ENCODE assay signal across 9 mouse cellular contexts in the genomic region with DNA sequence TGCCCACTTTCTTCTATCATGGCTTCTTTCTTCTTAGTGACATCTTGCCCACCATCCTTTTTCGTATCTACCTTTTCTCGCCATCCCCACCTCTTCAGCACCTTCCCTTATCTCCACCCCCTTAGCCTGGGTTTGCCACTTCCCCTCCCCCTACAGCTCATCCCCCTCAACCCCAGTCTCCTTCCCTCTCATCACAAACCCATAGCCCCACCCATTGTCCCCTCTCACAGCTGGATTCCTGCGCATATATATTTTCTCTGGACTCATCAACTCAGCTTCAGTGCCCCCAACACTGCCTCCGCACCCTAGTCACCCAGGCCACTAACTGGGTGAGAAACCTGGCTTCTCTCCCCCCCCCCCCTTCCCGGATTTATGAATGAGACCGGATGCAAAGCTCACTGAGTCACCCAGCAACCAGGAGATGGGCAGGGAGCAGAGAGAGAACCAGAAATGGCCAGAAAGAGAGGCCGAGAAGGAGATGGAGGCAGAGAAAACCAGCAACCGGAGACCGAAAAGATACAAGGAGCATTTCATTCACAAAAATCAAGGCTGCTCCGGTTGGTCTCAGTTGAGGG. TPM values are rescaled to one million over a fixed set of nuclear protein-coding genes. Genes with fewer than 3 reads are reported as not detected.
A peak's percentile ranks its signal among the peaks of the same experiment; 100 is the strongest.
DNase-seq lines count a peak whose midpoint lies in the region; ATAC-seq and TF ChIP-seq lines count a peak whose summit lies in the region.
"Had no signal": no experiment of that assay in that cellular context is flagged by ENCODE, and none has a peak within 500 bp of the region (broad histone marks: within the 10 kb centered on the region; RNA-seq: fewer than 3 reads in every experiment).

No protein-coding gene starts in this region.

- WGBS in kidney, embryonic 16.5 days, result 8% methylated on average over 10 of the region's 10 CpGs
- 3% methylated on average over 10 of the region's 10 CpGs for WGBS in hindbrain, postnatal 0 days
- WGBS in neural tube, embryonic 14.5 days, result under 1% methylated on average over 10 of the region's 10 CpGs

- peak overlapping the region; percentile 87 for H3K27ac ChIP-seq in kidney, embryonic 16.5 days (ENCODE audit: low read length)
- H3K27ac ChIP-seq in cortical plate, adult 2 months (ENCODE audit: insufficient read depth, low read length), result no peak overlapping the region
- peak overlapping the region; percentile 92 for H3K27ac ChIP-seq in hindbrain, postnatal 0 days
- peak overlapping the region; percentile 78; the same call in 1 of the 2 replicates for H3K27ac ChIP-seq in neural tube, embryonic 14.5 days (ENCODE audit: low read depth, low read length)

- H3K9ac ChIP-seq in kidney, embryonic 16.5 days (replicated peaks; ENCODE audit: low read length), result peak overlapping the region; percentile 71
- peak overlapping the region; percentile 78 for H3K9ac ChIP-seq in hindbrain, postnatal 0 days (replicated peaks; ENCODE audit: low read length)
- H3K9ac ChIP-seq in neural tube, embryonic 14.5 days (replicated peaks; ENCODE audit: low read depth, low read length), result peak overlapping the region; percentile 74

- peaks cover 29% of the 10 kb centered on the region for H3K4me1 ChIP-seq in kidney, embryonic 16.5 days (ENCODE audit: insufficient read depth, low read length)
- H3K4me1 ChIP-seq in cortical plate, adult 2 months (ENCODE audit: control insufficient read depth, insufficient read depth, low read length), result no peaks in the 10 kb centered on the region
- H3K4me1 ChIP-seq in hindbrain, postnatal 0 days (ENCODE audit: insufficient read depth, low read length), result peaks cover 12% of the 10 kb centered on the region
- H3K4me1 ChIP-seq in neural tube, embryonic 14.5 days (ENCODE audit: control insufficient read depth, insufficient read depth, low read length), result peaks cover 18% of the 10 kb centered on the region

- no peak for TF ChIP-seq CTCF in cortical plate, adult 2 months (IDR thresholded peaks at IDR 0.05; ENCODE audit: extremely low read depth, insufficient read depth, low read length)
- TF ChIP-seq CTCF in hindbrain, postnatal 0 days (IDR thresholded peaks at IDR 0.05; ENCODE audit: low read depth), result no peak

- TF ChIP-seq POLR2A in cortical plate, adult 2 months (IDR thresholded peaks at IDR 0.05; ENCODE audit: extremely low read depth, insufficient read depth, low read length), result no peak

- H3K27me3 ChIP-seq in kidney, embryonic 16.5 days (ENCODE audit: insufficient read depth, low read length), result peaks cover 16% of the 10 kb centered on the region
- peaks cover 15% of the 10 kb centered on the region; the same call in 1 of the 2 replicates for H3K27me3 ChIP-seq in hindbrain, postnatal 0 days (ENCODE audit: insufficient read depth, low read length)
- peaks cover 20% of the 10 kb centered on the region for H3K27me3 ChIP-seq in neural tube, embryonic 14.5 days (ENCODE audit: control insufficient read depth, insufficient read depth, low read length)

- peak overlapping the region; percentile 70 for H3K4me3 ChIP-seq in kidney, embryonic 16.5 days (ENCODE audit: low read length)
- H3K4me3 ChIP-seq in cortical plate, adult 2 months (ENCODE audit: insufficient read depth, low read length), result peak overlapping the region; percentile 93
- peak overlapping the region; percentile 80 for H3K4me3 ChIP-seq in hindbrain, postnatal 0 days (ENCODE audit: low read length)
- H3K4me3 ChIP-seq in neural tube, embryonic 14.5 days (ENCODE audit: low read depth, low read length), result peak overlapping the region; percentile 68

- peaks cover 4% of the 10 kb centered on the region for H3K36me3 ChIP-seq in kidney, embryonic 16.5 days (ENCODE audit: insufficient read depth, low read length)
- peaks cover 10% of the 10 kb centered on the region; the same call in 1 of the 2 replicates for H3K36me3 ChIP-seq in hindbrain, postnatal 0 days (ENCODE audit: insufficient read depth, low read length)
- H3K36me3 ChIP-seq in neural tube, embryonic 14.5 days (ENCODE audit: control insufficient read depth, insufficient read depth, low read length), result peaks cover 3% of the 10 kb centered on the region; the same call in 1 of the 2 replicates

- H3K9me3 ChIP-seq in kidney, embryonic 16.5 days (ENCODE audit: low read length), result no peaks in the 10 kb centered on the region
- H3K9me3 ChIP-seq in hindbrain, postnatal 0 days (ENCODE audit: low read length), result no peaks in the 10 kb centered on the region
- no peaks in the 10 kb centered on the region for H3K9me3 ChIP-seq in neural tube, embryonic 14.5 days (ENCODE audit: control insufficient read depth, low read length)

- ATAC-seq in kidney, embryonic 16.5 days (ENCODE audit: low FRiP score, low TSS enrichment), result no peak
- ATAC-seq in hindbrain, postnatal 0 days, result 0 out of 2 replicates have a peak, but pooled peaks have one; percentile 1
- no peak for ATAC-seq in neural tube, embryonic 14.5 days (ENCODE audit: low read depth)
- ATAC-seq in megakaryocyte progenitor cell, adult 5-6 weeks (replicated peaks; ENCODE audit: poor library complexity), result no peak

- DNase-seq in kidney, adult 9 months, result no peak
- no peak for DNase-seq in hindbrain, postnatal 0 days (ENCODE audit: low spot score)
- no peak for DNase-seq in layer of hippocampus, postnatal 10 days (ENCODE audit: low spot score in 2 of 2)
- DNase-seq in adrenal gland, adult 8-10 months, result no peak
- DNase-seq: kidney, adult 18-20 months had no signal

- peak overlapping the region; percentile 62 for H3K4me2 ChIP-seq in kidney, embryonic 16.5 days (replicated peaks; ENCODE audit: low read depth, low read length)
- peak overlapping the region; percentile 83 for H3K4me2 ChIP-seq in hindbrain, postnatal 0 days (ENCODE audit: low read depth, low read length)
- peak overlapping the region; percentile 60 for H3K4me2 ChIP-seq in neural tube, embryonic 14.5 days (ENCODE audit: low read depth, low read length)

RNA-seq across cellular contexts. Expression of gene Ggn, which starts 1.8 kb away (rescaled TPM):
- 0.94 and 1.0 TPM in 2 replicates for polyA plus RNA-seq in kidney, embryonic 16.5 days (2015; fragmentation: Nextera tagmentation; extraction: Ambion mirVana)
- polyA plus RNA-seq in cortical plate, adult 2 months (2012; rRNA removed), result 0.52 and 0.72 TPM in 2 replicates
- 0.73 and 0.75 TPM in 2 replicates for total RNA-seq in hindbrain, postnatal 0 days (2014; rRNA removed)
- 0.41 and 0.74 TPM in 2 replicates for polyA plus RNA-seq in hindbrain, postnatal 0 days (2015; fragmentation: Nextera tagmentation; extraction: Ambion mirVana)
- 0.23 and 0.33 TPM in 2 replicates for polyA plus RNA-seq in neural tube, embryonic 14.5 days (2014; fragmentation: Nextera tagmentation; extraction: Ambion mirVana)
- total RNA-seq in layer of hippocampus, postnatal 10 days (2021), result 1 to 10 TPM; 1.0 to 1.2 TPM
- total RNA-seq in megakaryocyte progenitor cell, adult 5-6 weeks (2015), result 0.76 and 1.2 TPM in 2 replicates
- total RNA-seq in megakaryocyte progenitor cell, adult 5-6 weeks (2017), result 0.17 and 0.47 TPM in 2 replicates
- 1 to 10 TPM; 1.2 to 2.1 (median 1.7) TPM for total RNA-seq in adrenal gland, adult 8-10 months (2022)

RNA-seq across cellular contexts. Expression of gene Spred3, which starts 2.0 kb away (rescaled TPM):
- polyA plus RNA-seq in kidney, embryonic 16.5 days (2015; fragmentation: Nextera tagmentation; extraction: Ambion mirVana), result 3.4 and 4.6 TPM in 2 replicates
- polyA plus RNA-seq in cortical plate, adult 2 months (2012; rRNA removed), result 39.6 and 40.7 TPM in 2 replicates
- 27.4 and 30.8 TPM in 2 replicates for total RNA-seq in hindbrain, postnatal 0 days (2014; rRNA removed)
- polyA plus RNA-seq in hindbrain, postnatal 0 days (2015; fragmentation: Nextera tagmentation; extraction: Ambion mirVana), result 11.1 and 11.2 TPM in 2 replicates
- 9.6 and 14.9 TPM in 2 replicates for polyA plus RNA-seq in neural tube, embryonic 14.5 days (2014; fragmentation: Nextera tagmentation; extraction: Ambion mirVana)
- total RNA-seq in layer of hippocampus, postnatal 10 days (2021), result 10 to 100 TPM; 40.7 to 46.8 TPM
- total RNA-seq in megakaryocyte progenitor cell, adult 5-6 weeks (2015), result 0.56 and 2.3 TPM in 2 replicates
- 0.91 and 2.4 TPM in 2 replicates for total RNA-seq in megakaryocyte progenitor cell, adult 5-6 weeks (2017)
- 10 to 100 TPM in 2 of 4 experiments, 1 to 10 TPM in 2; 6.6 to 19.2 (median 12.7) TPM for total RNA-seq in adrenal gland, adult 8-10 months (2022)

RNA-seq across cellular contexts. Expression of gene Fam98c, which starts 12.2 kb away (rescaled TPM):
- 20.0 and 20.4 TPM in 2 replicates for polyA plus RNA-seq in kidney, embryonic 16.5 days (2015; fragmentation: Nextera tagmentation; extraction: Ambion mirVana)
- 62.3 and 66.1 TPM in 2 replicates for polyA plus RNA-seq in cortical plate, adult 2 months (2012; rRNA removed)
- 48.7 and 67.4 TPM in 2 replicates for total RNA-seq in hindbrain, postnatal 0 days (2014; rRNA removed)
- 51.8 and 54.3 TPM in 2 replicates for polyA plus RNA-seq in hindbrain, postnatal 0 days (2015; fragmentation: Nextera tagmentation; extraction: Ambion mirVana)
- polyA plus RNA-seq in neural tube, embryonic 14.5 days (2014; fragmentation: Nextera tagmentation; extraction: Ambion mirVana), result 29.5 and 33.6 TPM in 2 replicates
- total RNA-seq in layer of hippocampus, postnatal 10 days (2021), result 10 to 100 TPM; 28.6 to 35.6 TPM
- 19.4 and 24.1 TPM in 2 replicates for total RNA-seq in megakaryocyte progenitor cell, adult 5-6 weeks (2015)
- 22.6 and 23.4 TPM in 2 replicates for total RNA-seq in megakaryocyte progenitor cell, adult 5-6 weeks (2017)
- 10 to 100 TPM; 10.1 to 19.9 (median 14.7) TPM for total RNA-seq in adrenal gland, adult 8-10 months (2022)

RNA-seq across cellular contexts. Expression of gene Psmd8, which starts 12.3 kb away (rescaled TPM):
- 270 and 282 TPM in 2 replicates for polyA plus RNA-seq in kidney, embryonic 16.5 days (2015; fragmentation: Nextera tagmentation; extraction: Ambion mirVana)
- 195 and 198 TPM in 2 replicates for polyA plus RNA-seq in cortical plate, adult 2 months (2012; rRNA removed)
- 320 and 323 TPM in 2 replicates for total RNA-seq in hindbrain, postnatal 0 days (2014; rRNA removed)
- 285 and 286 TPM in 2 replicates for polyA plus RNA-seq in hindbrain, postnatal 0 days (2015; fragmentation: Nextera tagmentation; extraction: Ambion mirVana)
- 301 and 308 TPM in 2 replicates for polyA plus RNA-seq in neural tube, embryonic 14.5 days (2014; fragmentation: Nextera tagmentation; extraction: Ambion mirVana)
- total RNA-seq in layer of hippocampus, postnatal 10 days (2021), result 100 to 1,000 TPM; 176 to 182 TPM
- 169 and 191 TPM in 2 replicates for total RNA-seq in megakaryocyte progenitor cell, adult 5-6 weeks (2015)
- total RNA-seq in megakaryocyte progenitor cell, adult 5-6 weeks (2017), result 160 and 176 TPM in 2 replicates
- total RNA-seq in adrenal gland, adult 8-10 months (2022), result 100 to 1,000 TPM; 167 to 191 (median 174) TPM

RNA-seq across cellular contexts. Expression of gene Rasgrp4, which starts 33.6 kb away (rescaled TPM):
- 0.66 and 0.84 TPM in 2 replicates for polyA plus RNA-seq in kidney, embryonic 16.5 days (2015; fragmentation: Nextera tagmentation; extraction: Ambion mirVana)
- polyA plus RNA-seq in cortical plate, adult 2 months (2012; rRNA removed), result 1.5 and 1.6 TPM in 2 replicates
- total RNA-seq in hindbrain, postnatal 0 days (2014; rRNA removed), result 2.9 and 3.3 TPM in 2 replicates
- polyA plus RNA-seq in hindbrain, postnatal 0 days (2015; fragmentation: Nextera tagmentation; extraction: Ambion mirVana), result 0.84 and 1.3 TPM in 2 replicates
- polyA plus RNA-seq in neural tube, embryonic 14.5 days (2014; fragmentation: Nextera tagmentation; extraction: Ambion mirVana), result 0.51 and 0.59 TPM in 2 replicates
- total RNA-seq in layer of hippocampus, postnatal 10 days (2021), result 1 to 10 TPM; 2.2 to 3.6 TPM
- 1.8 and 3.3 TPM in 2 replicates for total RNA-seq in megakaryocyte progenitor cell, adult 5-6 weeks (2015)
- 1.5 and 7.2 TPM in 2 replicates for total RNA-seq in megakaryocyte progenitor cell, adult 5-6 weeks (2017)
- total RNA-seq in adrenal gland, adult 8-10 months (2022), result 1 to 10 TPM; 1.3 to 1.6 (median 1.4) TPM
